Mouse (Mus musculus): ENCODE results near the gene Tsfm. TPM values are rescaled to one million over a fixed set of nuclear protein-coding genes. Genes with fewer than 3 reads are reported as not detected.
A peak's percentile ranks its signal among the peaks of the same experiment; 100 is the strongest.

Tsfm gene
- total RNA-seq, 2 experiments from 2014 or later, result 20.4 to 22.4 TPM

- peak; percentile 73 for DNase-seq (ENCODE audit: low spot score)
Observed at GRCm38 (mm10) chr10:126962271-126962965, 68.2 kb downstream of the Tsfm start.

GRCm38 (mm10) chr10:126961757-126962156 is 68.9 kb downstream of the Tsfm start:
- DNase-seq (ENCODE audit: low spot score), result peak; percentile 75

Small RNA genes lying within 50 kb of the gene (microRNA-seq; reads per million reads assigned to microRNA genes)
- 241 reads per million, percentile 68 among the genes with 10 or more reads in this experiment for gene Mir26a-2
- not detected for gene Mir546

Other genes starting within 250 kb of the Tsfm start
- 1 to 10 TPM; 1.5 to 1.6 TPM for gene Atp23, start 129.5 kb downstream of the Tsfm start, total RNA-seq (2021)
- gene Ctdsp2, start 52.1 kb downstream of the Tsfm start, total RNA-seq (2021), result 100 to 1,000 TPM in 1 of 2 experiments, 10 to 100 TPM in 1; 84.5 to 110 TPM
- 1 to 10 TPM; 2.9 to 3.6 TPM for gene Avil, start 30.1 kb downstream of the Tsfm start, total RNA-seq (2021)
- gene Mettl1, start 10.6 kb upstream of the Tsfm start, total RNA-seq (2021), result 1 to 10 TPM; 8.6 to 9.1 TPM
- under 1 TPM in 1 of 2 experiments, not detected in 1; 0.09 TPM for gene Eef1akmt3, start 10.7 kb upstream of the Tsfm start, total RNA-seq (2021)
- under 1 TPM in 1 of 2 experiments, not detected in 1; 0.19 TPM for gene Cyp27b1, start 17.4 kb upstream of the Tsfm start, total RNA-seq (2021)
- gene March9, start 29.3 kb upstream of the Tsfm start, total RNA-seq (2021), result 1 to 10 TPM in 1 of 2 experiments, under 1 TPM in 1; 0.39 to 1.0 TPM
- 10 to 100 TPM; 42.2 to 45.6 TPM for gene Cdk4, start 32.7 kb upstream of the Tsfm start, total RNA-seq (2021)
- 10 to 100 TPM; 22.4 to 23.4 TPM for gene Tspan31, start 39.4 kb upstream of the Tsfm start, total RNA-seq (2021)
- 1 to 10 TPM; 1.3 to 1.7 TPM for gene Agap2, start 44.4 kb upstream of the Tsfm start, total RNA-seq (2021)
- 10 to 100 TPM; 11.3 to 13.5 TPM for gene Os9, start 90.3 kb upstream of the Tsfm start, total RNA-seq (2021)
- under 1 TPM; 0.39 to 0.93 TPM for gene B4galnt1, start 134.4 kb upstream of the Tsfm start, total RNA-seq (2021)
- gene Slc26a10, start 149.8 kb upstream of the Tsfm start, total RNA-seq (2021), result 1 to 10 TPM; 1.6 to 2.9 TPM
- gene Arhgef25, start 159.2 kb upstream of the Tsfm start, total RNA-seq (2021), result 1 to 10 TPM; 7.4 to 9.5 TPM
- 10 to 100 TPM; 20.0 to 27.3 TPM for gene Dtx3, start 164.9 kb upstream of the Tsfm start, total RNA-seq (2021)
- 1 to 10 TPM; 7.4 to 8.2 TPM for gene Pip4k2c, start 180.7 kb upstream of the Tsfm start, total RNA-seq (2021)
- gene Kif5a, start 232.5 kb upstream of the Tsfm start, total RNA-seq (2021), result under 1 TPM; 0.21 to 0.37 TPM
- 10 to 100 TPM; 96.1 to 97.2 TPM for gene Dctn2, start 235.5 kb upstream of the Tsfm start, total RNA-seq (2021)